Mouse (Mus musculus) small intestine, adult 2 months (tissue): ENCODE results near the gene Zfp160. TPM values are rescaled to one million over a fixed set of nuclear protein-coding genes. Genes with fewer than 3 reads are reported as not detected.

Experiments
- H3K27ac ChIP-seq: fragments of 200-500 bp; 2 replicates; pipeline ENCODE4 v1.5.1; 2012; ENCODE audit warnings: low read depth, low read length, control low read depth, inconsistent platforms; ENCODE audit not compliant: insufficient read depth
- H3K27me3 ChIP-seq: fragments of 200-500 bp; 2 replicates; pipeline ENCODE4 v1.6.1; 2012; ENCODE audit warnings: mild to moderate bottlenecking, moderate library complexity, low read length, inconsistent platforms; ENCODE audit not compliant: control insufficient read depth, insufficient read depth
- H3K36me3 ChIP-seq: fragments of 200-500 bp; 2 replicates; pipeline ENCODE4 v1.6.1; 2012; ENCODE audit warnings: mild to moderate bottlenecking, low read length, control low read depth, inconsistent platforms; ENCODE audit not compliant: control insufficient read depth, insufficient read depth
- H3K4me1 ChIP-seq: fragments of 200-500 bp; 2 replicates; pipeline ENCODE4 v1.6.1; 2012; ENCODE audit warnings: low read length, inconsistent platforms, mixed read lengths; ENCODE audit not compliant: control insufficient read depth, insufficient read depth, insufficient read length
- H3K4me3 ChIP-seq: fragments of 200-500 bp; 2 replicates; pipeline ENCODE4 v1.5.1; 2012; ENCODE audit warnings: low read depth, mild to moderate bottlenecking, control low read depth, inconsistent platforms, low read length, moderate library complexity
- CTCF ChIP-seq: fragments of 200-500 bp; IDR thresholded peaks from 2 replicates; pipeline ENCODE4 v1.5.1; 2012; ENCODE audit warnings: low read depth, mild to moderate bottlenecking, control low read depth, inconsistent platforms, low read length, moderate library complexity, mixed read lengths; ENCODE audit not compliant: insufficient replicate concordance, insufficient read length; ENCODE audit errors: extremely low read depth
- POLR2A ChIP-seq: fragments of 200-500 bp; IDR thresholded peaks from 2 replicates; pipeline ENCODE4 v1.6.1; 2012; ENCODE audit warnings: low read depth, mild to moderate bottlenecking, control low read depth, inconsistent platforms, low read length, moderate library complexity
- WGBS: fragments of 180-500 bp; shearing (Covaris S2); methylation state at CpG from one replicate; pipeline ENCODE4 v1.1.7; 2018; 5-methylcytosine and 5-hydroxymethylcytosine counted together
- polyA plus RNA-seq: library from polyadenylated mRNA; depleted of rRNA; stranded (reverse); fragments of >200 nt; gene quantifications from 2 replicates; pipeline ENCODE4 v1.2.3, GENCODE M21; 2012; rRNA removed

The Zfp160 gene
- 0.33 and 0.89 TPM in 2 replicates for polyA plus RNA-seq

GRCm38 (mm10) chr17:21008382-21009331, at the start of gene Zfp160:
TSS of gene Zfp160 (plus strand) at chr17:21008903.
- H3K27me3 ChIP-seq, result no peaks in the 10 kb centered on the region; the same call in 1 of the 2 replicates
- peak within 1 kb of the TSS; percentile 67 for H3K4me3 ChIP-seq
- TF ChIP-seq POLR2A (peak; percentile 73), CTCF (peak; percentile 22; the same call in 1 of the 2 replicates)
- peaks cover 12% of the 10 kb centered on the region for H3K36me3 ChIP-seq
- H3K27ac ChIP-seq, result peak within 1 kb of the TSS; percentile 65
- 3% methylated on average over 36 of the region's 36 CpGs for whole genome bisulfite sequencing
- peaks cover 4% of the 10 kb centered on the region; the same call in 1 of the 2 replicates for H3K4me1 ChIP-seq

- Histone ChIP-seq H3K36me3 (peaks cover 90% of the 10 kb centered on the region), H3K27ac (no peak overlapping the region), H3K27me3 (no peaks in the 10 kb centered on the region), H3K4me3 (no peak overlapping the region), H3K4me1 (no peaks in the 10 kb centered on the region)
- 91% methylated on average over 5 of the region's 5 CpGs for WGBS
- TF ChIP-seq CTCF (no peak), POLR2A (no peak)
These were observed 48.3 kb upstream of the Zfp160 start for GRCm38 (mm10) chr17:20960386-20960785.

- no peaks in the 10 kb centered on the region for H3K4me1 ChIP-seq
- H3K27me3 ChIP-seq, result no peaks in the 10 kb centered on the region
- H3K36me3 ChIP-seq, result peaks cover 78% of the 10 kb centered on the region
- WGBS, result 90% methylated on average over 4 of the region's 4 CpGs
- TF ChIP-seq CTCF (no peak), POLR2A (no peak)
- no peak overlapping the region for H3K27ac ChIP-seq
- H3K4me3 ChIP-seq, result no peak overlapping the region
These were observed 43.3 kb upstream of the Zfp160 start for GRCm38 (mm10) chr17:20965421-20965820.

GRCm38 (mm10) chr17:20966681-20967080, 42.0 kb upstream of the Zfp160 start:
- Histone ChIP-seq H3K4me1 (no peaks in the 10 kb centered on the region), H3K36me3 (peaks cover 66% of the 10 kb centered on the region), H3K4me3 (no peak overlapping the region), H3K27me3 (no peaks in the 10 kb centered on the region), H3K27ac (no peak overlapping the region)
- TF ChIP-seq CTCF (no peak), POLR2A (no peak)

GRCm38 (mm10) chr17:20993716-20994115, 15.0 kb upstream of the Zfp160 start:
- Histone ChIP-seq H3K4me3 (no peak overlapping the region), H3K36me3 (no peaks in the 10 kb centered on the region), H3K27me3 (no peaks in the 10 kb centered on the region), H3K27ac (no peak overlapping the region), H3K4me1 (no peaks in the 10 kb centered on the region)
- no peak for TF ChIP-seq CTCF
- no peak for TF ChIP-seq POLR2A
- 68% methylated on average over 2 of the region's 2 CpGs for WGBS

- H3K27ac ChIP-seq, result no peak within 1 kb of the TSS
- no peaks in the 10 kb centered on the region for H3K36me3 ChIP-seq
- no peaks in the 10 kb centered on the region for H3K4me1 ChIP-seq
- no peaks in the 10 kb centered on the region for H3K27me3 ChIP-seq
- TF ChIP-seq POLR2A (no peak), CTCF (no peak)
- H3K4me3 ChIP-seq, result no peak within 1 kb of the TSS
These were observed 12.3 kb upstream of the Zfp160 start, which contains the start of gene Vmn1r233 for GRCm38 (mm10) chr17:20996364-20996763. TSS of gene Vmn1r233 (minus strand) at chr17:20996464.

- Histone ChIP-seq H3K36me3 (peaks cover 16% of the 10 kb centered on the region), H3K4me3 (no peak overlapping the region), H3K27ac (peak overlapping the region; percentile 65), H3K27me3 (no peaks in the 10 kb centered on the region), H3K4me1 (peaks cover 4% of the 10 kb centered on the region; the same call in 1 of the 2 replicates)
- TF ChIP-seq POLR2A, result no peak
- WGBS, result 9% methylated on average over 1 of the region's 1 CpGs
These were observed 1.0 kb downstream of the Zfp160 start for GRCm38 (mm10) chr17:21009726-21010125.
